Mouse (Mus musculus) ES-E14 (cell line): ENCODE measurements around the gene Pcbp4. TPM values are rescaled to one million over a fixed set of nuclear protein-coding genes. Genes with fewer than 3 reads are reported as not detected.

ENCODE experiments used
- DNase-seq: peaks from one replicate; pipeline ENCODE4 v3.0.0-alpha.2; 2013; ENCODE audit warnings: low read depth, low spot score
- H3K27ac ChIP-seq: 2 replicates; pipeline ENCODE4 v1.5.1; 2012; ENCODE audit warnings: low read depth, mild to moderate bottlenecking, low read length, moderate library complexity, mixed read lengths; ENCODE audit not compliant: poor library complexity, insufficient read depth, severe bottlenecking
- H3K36me3 ChIP-seq: 2 replicates; pipeline ENCODE4 v1.6.1; 2012; ENCODE audit warnings: mild to moderate bottlenecking, low read length, moderate library complexity, mixed read lengths; ENCODE audit not compliant: control insufficient read depth, poor library complexity, insufficient read depth, severe bottlenecking
- H3K4me1 ChIP-seq, 2 experiments: fragments of 150-350 bp in 1 of 2; sonication (generic) in 1 of 2; 2 replicates each; pipeline ENCODE4 v1.6.1; 2012; ENCODE audit warnings: low read length in 2 of 2, mild to moderate bottlenecking in 1 of 2, mixed read lengths in 1 of 2; ENCODE audit not compliant: control insufficient read depth in 2 of 2, insufficient read depth in 2 of 2, poor library complexity in 1 of 2
- H3K4me3 ChIP-seq, 2 experiments: fragments of 150-350 bp in 1 of 2; sonication (generic) in 1 of 2; 2 replicates each; pipeline ENCODE4 v1.5.1; 2012; ENCODE audit warnings: low read length in 2 of 2, low read depth in 1 of 2, mild to moderate bottlenecking in 1 of 2, mixed read lengths in 1 of 2; ENCODE audit not compliant: insufficient read depth in 1 of 2, poor library complexity in 1 of 2, severe bottlenecking in 1 of 2
- H3K9ac ChIP-seq: 2 replicates; pipeline ENCODE4 v1.6.1; 2012; ENCODE audit warnings: low read depth, mild to moderate bottlenecking, low read length, mixed read lengths; ENCODE audit not compliant: poor library complexity, insufficient read depth, severe bottlenecking
- H3K9me3 ChIP-seq: fragments of 150-350 bp; sonication (generic); 2 replicates; pipeline ENCODE4 v1.6.1; 2012; ENCODE audit warnings: low read depth, mild to moderate bottlenecking, low read length; ENCODE audit not compliant: control insufficient read depth, insufficient read depth
- CHD2 ChIP-seq: IDR thresholded peaks from 2 replicates; pipeline ENCODE4 v1.6.1; 2014; ENCODE audit warnings: mild to moderate bottlenecking, low read depth, low read length, inconsistent platforms
- HCFC1 ChIP-seq: IDR thresholded peaks from 2 replicates; pipeline ENCODE4 v1.6.1; 2012; ENCODE audit warnings: low read length, inconsistent platforms, borderline replicate concordance; ENCODE audit not compliant: insufficient read depth
- MAFK ChIP-seq: IDR thresholded peaks from 2 replicates; pipeline ENCODE4 v1.6.1; 2014; ENCODE audit warnings: mild to moderate bottlenecking, low read depth, low read length, inconsistent platforms; ENCODE audit not compliant: insufficient read depth
- ZC3H11A ChIP-seq: IDR thresholded peaks from 2 replicates; pipeline ENCODE4 v1.6.1; 2012; ENCODE audit warnings: low read depth, mild to moderate bottlenecking, inconsistent platforms, low read length, borderline replicate concordance
- ZNF384 ChIP-seq: IDR thresholded peaks from 2 replicates; pipeline ENCODE4 v1.6.1; 2012; ENCODE audit warnings: low read depth, low read length, inconsistent platforms
- in situ Hi-C, 2 experiments: fragments of 600-800 bp; cut with MboI; formaldehyde crosslinking; loops; one replicate each; pipeline ENCODE4 v1.15.1; 2025; ENCODE audit warnings: low sequenced_read_pairs in 2 of 2, inconsistent platforms in 1 of 2; ENCODE audit not compliant: unreplicated experiment in 2 of 2
- total RNA-seq: library from RNA; depleted of rRNA; stranded (reverse); fragments of 300-350 nt; gene quantifications from 2 replicates; pipeline ENCODE4 v1.2.3, GENCODE M21; 2012

Gene Pcbp4
- total RNA-seq, 1 experiment, result 140 TPM

DNA sequence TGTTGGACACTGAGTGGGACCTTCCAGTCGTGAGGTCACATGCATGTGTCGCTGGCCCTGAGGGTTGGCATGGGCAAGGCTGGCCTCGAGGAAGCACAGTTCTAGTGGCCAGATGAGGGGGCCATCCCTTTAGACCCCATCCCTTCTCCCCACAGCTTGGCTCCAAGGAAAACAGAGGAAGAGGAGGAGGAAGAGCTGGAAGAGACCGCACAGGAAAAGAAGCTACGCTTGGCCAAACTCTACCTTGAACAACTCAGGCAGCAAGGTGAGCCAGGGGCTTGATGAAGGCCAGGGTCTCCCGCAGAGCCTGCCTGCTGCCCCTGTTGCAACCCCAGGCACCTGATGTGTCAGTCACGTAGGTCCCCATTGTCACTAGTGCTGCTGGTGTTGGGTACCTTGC lies 27.4 kb downstream of the Pcbp4 start:
- Histone ChIP-seq H3K9ac (no peak overlapping the region), H3K9me3 (no peaks in the 10 kb centered on the region), H3K36me3 (peaks cover 52% of the 10 kb centered on the region), H3K27ac (no peak overlapping the region), H3K4me1 (peaks cover 3 to 23% of the 10 kb centered on the region in 2 experiments; a peak in 2 of 4 replicates), H3K4me3 (no peak overlapping the region)
- in situ Hi-C loops, result no loop called here
- no peak for DNase-seq
- TF ChIP-seq ZC3H11A (no peak), CHD2 (no peak), HCFC1 (no peak)

GRCm38 (mm10) chr9:106481075-106481474 lies 28.0 kb downstream of the Pcbp4 start:
- Histone ChIP-seq H3K27ac (no peak overlapping the region), H3K36me3 (peaks cover 52% of the 10 kb centered on the region), H3K4me1 (peaks cover 3 to 22% of the 10 kb centered on the region in 2 experiments; a peak in 2 of 4 replicates), H3K9me3 (no peaks in the 10 kb centered on the region), H3K9ac (no peak overlapping the region), H3K4me3 (no peak overlapping the region)
- in situ Hi-C loops, result no loop called here
- TF ChIP-seq CHD2 (no peak), ZNF384 (no peak), HCFC1 (no peak), MAFK (no peak), ZC3H11A (no peak)
- no peak for DNase-seq

DNA sequence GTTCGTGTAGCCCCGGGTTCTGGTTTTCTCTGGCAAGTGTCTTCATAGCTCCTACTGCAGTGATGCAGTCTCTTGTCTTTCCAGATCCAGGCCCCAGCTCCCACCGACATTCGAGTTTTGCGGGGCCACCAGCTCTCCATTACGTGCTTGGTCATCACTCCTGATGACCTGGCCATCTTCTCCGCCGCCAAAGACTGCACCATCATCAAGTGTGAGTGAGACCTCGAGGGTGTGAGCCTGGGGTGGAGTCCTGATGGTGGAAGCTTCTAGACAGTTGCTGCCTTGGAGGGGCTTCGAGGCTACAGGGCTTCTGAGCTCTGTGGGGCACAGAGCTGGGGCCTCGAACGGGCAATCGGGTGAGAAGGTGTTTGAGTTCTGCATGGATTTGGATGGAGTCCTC lies 28.6 kb downstream of the Pcbp4 start:
- Histone ChIP-seq H3K9me3 (no peaks in the 10 kb centered on the region), H3K36me3 (peaks cover 52% of the 10 kb centered on the region), H3K9ac (no peak overlapping the region), H3K4me3 (no peak overlapping the region), H3K27ac (no peak overlapping the region), H3K4me1 (peaks cover 0 to 17% of the 10 kb centered on the region in 2 experiments; a peak in 2 of 4 replicates)
- in situ Hi-C loops, result no loop called here
- no peak for TF ChIP-seq MAFK
- no peak for TF ChIP-seq CHD2
- TF ChIP-seq ZC3H11A, result no peak
- no peak for TF ChIP-seq HCFC1
- TF ChIP-seq ZNF384, result no peak
- no peak for DNase-seq

DNA sequence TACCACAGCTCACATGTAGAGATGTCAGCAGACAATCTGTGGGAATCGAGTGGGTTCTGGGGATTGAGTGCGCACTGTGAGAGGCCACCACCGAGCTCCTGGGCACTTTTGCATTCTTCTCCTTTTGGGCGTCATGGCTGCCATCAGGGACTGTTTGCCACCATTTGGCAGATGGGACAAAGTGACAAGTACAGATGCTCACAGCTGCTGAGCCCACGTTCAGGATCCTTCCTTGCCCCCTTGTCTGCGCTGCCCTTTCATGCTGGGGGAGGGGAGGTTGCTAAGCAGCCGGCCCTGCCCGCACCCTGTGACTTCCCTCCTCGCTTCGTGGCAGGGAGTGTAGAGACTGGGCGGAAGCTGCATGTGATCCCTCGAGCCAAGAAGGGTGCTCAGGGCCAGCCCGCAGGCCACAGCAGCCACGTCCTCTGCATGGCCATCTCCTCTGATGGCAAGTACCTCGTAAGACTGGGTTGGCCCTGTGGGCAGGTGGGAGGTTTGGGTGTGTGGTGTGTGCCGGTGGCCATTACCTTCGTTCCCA lies 29.6 kb downstream of the Pcbp4 start:
- in situ Hi-C loops, result no loop called here
- Histone ChIP-seq H3K9ac (no peak overlapping the region), H3K36me3 (peaks cover 52% of the 10 kb centered on the region), H3K27ac (no peak overlapping the region; the same call in 1 of the 2 replicates), H3K4me1 (peaks cover 0 to 17% of the 10 kb centered on the region in 2 experiments; a peak in 2 of 4 replicates), H3K4me3 (peak overlapping the region in 1 of 2 experiments; percentile 15; a peak in 1 of 4 replicates), H3K9me3 (no peaks in the 10 kb centered on the region)
- no peak for TF ChIP-seq CHD2
- TF ChIP-seq MAFK, result no peak
- TF ChIP-seq ZNF384, result no peak
- TF ChIP-seq HCFC1, result no peak
- TF ChIP-seq ZC3H11A, result no peak
- DNase-seq, result no peak

GRCm38 (mm10) chr9:106483136-106483535 lies 30.0 kb downstream of the Pcbp4 start:
- no peak overlapping the region for H3K9ac ChIP-seq
- in situ Hi-C loops, result no loop called here
- H3K36me3 ChIP-seq, result peaks cover 52% of the 10 kb centered on the region
- TF ChIP-seq HCFC1 (no peak), MAFK (no peak), ZC3H11A (no peak), CHD2 (no peak), ZNF384 (no peak)
- H3K27ac ChIP-seq, result no peak overlapping the region; the same call in 1 of the 2 replicates
- no peak for DNase-seq
- H3K4me3 ChIP-seq, result no peak overlapping the region
- peaks cover 0 to 17% of the 10 kb centered on the region in 2 experiments; a peak in 2 of 4 replicates for H3K4me1 ChIP-seq
- H3K9me3 ChIP-seq, result no peaks in the 10 kb centered on the region
